Mouse (Mus musculus) Patski (cell line): ENCODE measurements around the gene Abcc4. TPM values are rescaled to one million over a fixed set of nuclear protein-coding genes. Genes with fewer than 3 reads are reported as not detected.

Source experiments
- ATAC-seq: fragments of 100-300 bp; one replicate; pipeline ENCODE4 v1.8.0; 2021
- CTCF ChIA-PET: fragments of 350-600 bp; sonication (Branson Sonifier 250); formaldehyde crosslinking; loops from one replicate; lab custom pipeline; 2022; ENCODE audit warnings: inconsistent platforms; lab: Charles Lee
- POLR2A ChIA-PET: fragments of 350-600 bp; sonication (Branson Sonifier 250); formaldehyde crosslinking; loops from one replicate; lab custom pipeline; 2022; ENCODE audit warnings: antibody characterized with exemption, inconsistent platforms; lab: Charles Lee
- DNase-seq: peaks from one replicate; pipeline ENCODE4 v3.0.0-alpha.2; 2011; ENCODE audit warnings: low read depth, low spot score
- H3K27me3 ChIP-seq: fragments of 371-371 bp; one replicate; pipeline ENCODE4 v1.5.1; 2021
- CTCF ChIP-seq: fragments of 100-300 bp; IDR thresholded peaks from one replicate; pipeline ENCODE4 v1.5.1; 2021
- in situ Hi-C: fragments of 300-500 bp; cut with MboI; formaldehyde crosslinking; loops from 3 replicates; pipeline ENCODE4 v1.11.1; 2018; ENCODE audit warnings: low pct_unique_long_range_greater_than_20kb, mixed read lengths
- polyA plus RNA-seq: library from polyadenylated mRNA; unstranded; gene quantifications from one replicate; pipeline ENCODE4 v1.2.3, GENCODE M21; 2021

Abcc4 gene
- polyA plus RNA-seq, 1 experiment from 2014 or later, result 52.8 TPM

GRCm38 (mm10) chr14:118642140-118642539 lies 63.9 kb downstream of the Abcc4 start:
- no peak for TF ChIP-seq CTCF
- ATAC-seq (no peak), DNase-seq (no peak)
- in situ Hi-C loops, result no loop called here
- H3K27me3 ChIP-seq, result no peaks in the 10 kb centered on the region
- ChIA-PET POLR2A (interaction anchor here (0.6 kb wide), 1 partner anchor 17 kb away, joined by 3 read pairs; no protein-coding TSS in a partner anchor), CTCF (interaction anchor here (1.2 kb wide), 1 partner anchor 15 kb away, joined by 4 read pairs; no protein-coding TSS in a partner anchor)

DNA sequence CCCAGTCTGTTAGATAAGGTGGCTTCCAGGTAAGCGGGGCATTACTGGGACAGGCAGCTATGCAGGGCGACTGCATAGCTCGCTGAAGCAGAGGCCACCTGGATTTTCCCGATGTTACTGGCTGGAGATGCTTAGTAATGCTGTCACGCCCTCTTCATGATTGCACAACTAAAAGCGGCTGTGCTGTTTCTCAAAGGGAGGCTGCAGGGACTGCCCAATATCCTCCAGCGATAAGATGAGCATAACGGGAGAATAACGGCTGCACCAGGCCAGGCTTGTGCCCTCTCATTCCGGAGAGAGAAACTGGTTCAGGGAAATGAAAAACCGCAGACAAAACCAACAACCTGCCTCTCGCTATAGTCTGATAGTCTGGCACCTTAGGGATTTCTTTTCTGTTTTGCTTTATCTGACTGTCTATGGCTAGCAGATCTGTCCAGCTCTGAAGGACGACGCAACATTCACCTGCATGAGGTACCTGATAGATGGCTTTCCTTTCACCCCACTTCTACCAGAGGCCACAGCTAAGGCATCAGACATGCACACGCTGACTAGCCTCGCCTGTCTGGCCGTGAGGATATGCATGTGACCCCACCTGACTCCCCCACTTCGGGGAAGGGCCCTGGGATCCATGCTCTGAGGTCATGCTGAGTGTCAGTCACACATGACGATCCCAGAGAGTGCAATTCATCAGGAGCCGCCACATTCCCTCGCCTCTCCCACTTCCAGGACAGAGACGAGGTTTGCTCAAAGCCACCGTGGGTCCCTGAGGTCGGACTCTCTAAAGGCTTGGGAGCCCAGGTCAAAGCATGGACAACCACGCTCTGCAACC lies 67.4 kb downstream of the Abcc4 start:
- ChIA-PET CTCF (no interaction called here), POLR2A (no interaction called here)
- in situ Hi-C loops, result loop anchor here (5.0 kb wide), 1 partner anchor 64 kb away; no protein-coding TSS in a partner anchor
- ATAC-seq (no peak), DNase-seq (no peak)
- H3K27me3 ChIP-seq, result no peaks in the 10 kb centered on the region
- TF ChIP-seq CTCF, result no peak

GRCm38 (mm10) chr14:118635493-118636183 lies 70.4 kb downstream of the Abcc4 start:
- DNase-seq, result peak; percentile 96
- CTCF ChIA-PET, result interaction anchor here (0.7 to 1.2 kb wide), 4 partner anchors 12 to 132 kb away, joined by 3 to 4 read pairs (median 4); no protein-coding TSS in a partner anchor
- no peak for TF ChIP-seq CTCF
- ATAC-seq, result peak; percentile 89
- no peaks in the 10 kb centered on the region for H3K27me3 ChIP-seq
- in situ Hi-C loops, result loop anchor here (5.0 kb wide), 1 partner anchor 67 kb away; no protein-coding TSS in a partner anchor
- POLR2A ChIA-PET, result no interaction called here

DNA sequence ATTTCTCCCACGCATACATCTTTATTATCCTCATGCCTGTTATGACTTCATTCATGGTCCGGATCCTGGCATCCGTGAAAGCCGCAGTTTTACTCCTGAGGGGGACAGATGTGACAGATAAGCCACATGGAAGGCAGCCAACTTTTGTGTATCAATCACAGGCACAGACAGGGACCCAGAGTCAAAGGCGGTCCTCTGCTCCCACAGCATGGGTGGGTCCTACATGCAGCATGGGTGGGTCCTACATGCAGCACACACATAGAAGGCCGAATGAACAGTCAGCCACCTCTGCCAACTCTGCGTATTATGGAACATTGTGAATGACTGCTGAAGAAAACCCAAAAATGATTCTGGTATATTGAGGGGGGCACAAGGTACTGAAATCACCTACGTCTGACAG lies 76.4 kb downstream of the Abcc4 start:
- ChIA-PET POLR2A (no interaction called here), CTCF (no interaction called here)
- in situ Hi-C loops, result no loop called here
- DNase-seq (no peak), ATAC-seq (no peak)
- H3K27me3 ChIP-seq, result no peaks in the 10 kb centered on the region
- TF ChIP-seq CTCF, result no peak

GRCm38 (mm10) chr14:118621449-118621789 lies 84.6 kb downstream of the Abcc4 start:
- DNase-seq (no peak), ATAC-seq (no peak)
- H3K27me3 ChIP-seq, result no peaks in the 10 kb centered on the region
- ChIA-PET POLR2A (no interaction called here), CTCF (interaction anchor here (1.0 kb wide), 1 partner anchor 147 kb away, joined by 3 read pairs; no protein-coding TSS in a partner anchor)
- no peak for TF ChIP-seq CTCF
- in situ Hi-C loops, result loop anchor here (5.0 kb wide), 1 partner anchor 146 kb away; no protein-coding TSS in a partner anchor

- no peak for TF ChIP-seq CTCF
- H3K27me3 ChIP-seq, result no peaks in the 10 kb centered on the region
- ChIA-PET CTCF (interaction anchor here (1.0 kb wide), 2 partner anchors 147 to 176 kb away, joined by 3 to 5 read pairs; no protein-coding TSS in a partner anchor), POLR2A (no interaction called here)
- DNase-seq, result no peak
- in situ Hi-C loops, result loop anchor here (5.0 kb wide), 1 partner anchor 146 kb away; no protein-coding TSS in a partner anchor
- ATAC-seq, result no peak
Observed at GRCm38 (mm10) chr14:118620773-118621448, 85.1 kb downstream of the Abcc4 start.

GRCm38 (mm10) chr14:118616698-118617311 lies 89.2 kb downstream of the Abcc4 start:
- in situ Hi-C loops, result no loop called here
- peak; percentile 85 for TF ChIP-seq CTCF
- no peaks in the 10 kb centered on the region for H3K27me3 ChIP-seq
- ChIA-PET CTCF (interaction anchor here (0.7 to 3.2 kb wide), 6 partner anchors 10 to 176 kb away, joined by 3 to 29 read pairs (median 3); no protein-coding TSS in a partner anchor), POLR2A (no interaction called here)
- DNase-seq (no peak), ATAC-seq (no peak)

DNA sequence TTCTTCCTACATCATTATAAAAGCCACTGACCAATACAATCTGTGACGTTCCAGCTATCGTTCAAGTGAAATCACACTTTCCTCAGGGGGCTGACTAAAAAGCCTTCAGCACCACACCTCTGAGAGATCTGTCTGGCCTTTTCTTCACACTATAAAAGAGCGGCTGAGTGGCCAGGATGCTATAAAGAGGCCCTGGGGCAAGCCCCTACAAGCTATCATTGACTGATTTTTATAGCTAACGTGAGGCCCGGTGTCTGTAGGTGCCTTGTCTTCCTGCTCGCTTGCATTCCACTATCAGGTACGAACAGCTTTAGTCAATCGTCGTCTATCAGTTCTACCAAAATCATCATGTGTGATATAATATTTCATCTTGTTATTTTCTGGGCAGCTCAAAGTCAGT lies 92.3 kb downstream of the Abcc4 start:
- DNase-seq, result no peak
- H3K27me3 ChIP-seq, result no peaks in the 10 kb centered on the region
- CTCF ChIA-PET, result interaction anchor here (0.7 kb wide), 1 partner anchor 10 kb away, joined by 3 read pairs; no protein-coding TSS in a partner anchor
- POLR2A ChIA-PET, result no interaction called here
- in situ Hi-C loops, result no loop called here
- no peak for TF ChIP-seq CTCF
- no peak for ATAC-seq

DNA sequence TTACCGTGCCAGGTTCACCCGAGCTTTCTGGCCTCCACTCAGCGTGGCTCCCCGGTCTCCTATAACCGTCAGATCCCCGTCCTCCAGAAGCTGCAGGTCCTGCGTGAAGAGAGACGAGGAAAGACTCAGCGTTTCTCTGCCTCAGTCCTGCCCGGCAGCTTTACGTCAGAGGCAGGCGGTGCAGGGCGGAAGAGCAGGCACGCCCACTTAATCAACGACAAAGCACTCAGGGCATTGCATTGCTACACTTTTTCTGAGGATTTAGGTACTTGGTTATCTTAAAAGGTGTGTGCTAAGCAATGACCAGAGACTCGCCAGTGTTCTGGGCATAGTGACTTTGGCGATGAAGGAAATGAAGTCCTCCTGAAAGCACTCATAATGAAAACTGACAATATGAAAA lies 94.3 kb downstream of the Abcc4 start:
- no peaks in the 10 kb centered on the region for H3K27me3 ChIP-seq
- TF ChIP-seq CTCF, result no peak
- CTCF ChIA-PET, result no interaction called here
- POLR2A ChIA-PET, result no interaction called here
- DNase-seq, result no peak
- ATAC-seq, result no peak
- in situ Hi-C loops, result no loop called here

GRCm38 (mm10) chr14:118610786-118611185 lies 95.2 kb downstream of the Abcc4 start:
- CTCF ChIA-PET, result no interaction called here
- no peaks in the 10 kb centered on the region for H3K27me3 ChIP-seq
- no peak for DNase-seq
- TF ChIP-seq CTCF, result no peak
- ATAC-seq, result no peak
- in situ Hi-C loops, result no loop called here
- POLR2A ChIA-PET, result no interaction called here
